Mouse (Mus musculus) adrenal gland, adult 18-20 months (tissue): ENCODE data around the gene Morn3. TPM values are rescaled to one million over a fixed set of nuclear protein-coding genes. Genes with fewer than 3 reads are reported as not detected.

Experiments
- DNase-seq, 2 experiments: peaks; one replicate each; pipeline ENCODE4 v3.0.0; 2021 to 2022; ENCODE audit warnings: low spot score in 2 of 2
- total RNA-seq, 2 experiments: library from RNA; stranded (reverse); gene quantifications; 1 replicate in 1 of 2; 2 replicates in 1 of 2; pipeline ENCODE4 v1.2.3; 2021

The Morn3 gene
- total RNA-seq, 2 experiments from 2014 or later: not detected

DNA sequence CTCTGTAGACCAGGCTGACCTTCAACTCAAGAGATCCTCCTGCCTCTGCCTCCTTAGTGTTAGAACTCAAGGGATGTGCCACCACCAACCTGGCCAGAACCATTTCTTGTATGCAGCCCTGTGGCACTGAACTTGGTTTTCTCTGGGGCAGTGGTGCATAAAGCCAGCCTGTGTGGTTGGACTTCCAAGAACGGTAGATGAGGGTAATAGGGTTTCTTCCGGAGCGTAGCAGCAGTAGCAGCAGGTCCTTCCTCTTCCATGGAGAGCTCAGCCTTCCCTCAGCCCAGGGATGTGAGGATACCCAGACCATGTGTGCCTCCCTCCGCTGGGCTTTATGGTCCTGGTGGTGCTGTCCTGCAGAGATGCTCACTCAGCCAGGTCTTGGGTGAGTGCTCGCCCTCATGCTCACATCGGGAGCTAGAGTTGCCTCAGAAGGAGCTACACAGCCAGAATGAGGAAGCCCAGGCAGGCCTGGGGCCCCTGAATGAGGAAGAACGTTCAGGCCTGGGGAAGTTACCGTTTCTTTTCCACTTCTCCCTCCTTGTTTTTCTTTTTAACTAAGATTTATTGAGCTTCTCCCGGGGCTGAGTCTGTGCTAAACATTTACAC, 21.7 kb downstream of the Morn3 start:
- DNase-seq: no peak

DNA sequence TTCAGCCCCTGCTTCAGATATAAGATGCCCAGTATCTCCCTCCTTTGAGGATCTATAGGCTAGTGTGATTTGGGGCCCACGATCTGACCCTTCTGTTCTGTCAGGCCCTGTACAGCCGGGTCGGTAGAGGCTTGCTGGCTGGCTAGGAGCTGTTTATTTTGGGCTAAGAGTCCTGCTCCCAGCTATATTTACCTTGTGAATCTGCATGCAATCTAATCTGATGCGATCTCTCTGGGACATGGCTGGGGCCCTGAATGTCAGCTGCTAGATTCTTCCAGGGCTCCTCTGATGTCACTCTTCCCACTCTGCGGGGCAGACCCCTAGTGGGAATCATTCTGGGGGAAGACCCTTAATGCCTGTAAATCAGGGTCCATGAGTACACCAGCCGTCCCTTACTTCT, 22.5 kb downstream of the Morn3 start:
- no peak for DNase-seq

DNA sequence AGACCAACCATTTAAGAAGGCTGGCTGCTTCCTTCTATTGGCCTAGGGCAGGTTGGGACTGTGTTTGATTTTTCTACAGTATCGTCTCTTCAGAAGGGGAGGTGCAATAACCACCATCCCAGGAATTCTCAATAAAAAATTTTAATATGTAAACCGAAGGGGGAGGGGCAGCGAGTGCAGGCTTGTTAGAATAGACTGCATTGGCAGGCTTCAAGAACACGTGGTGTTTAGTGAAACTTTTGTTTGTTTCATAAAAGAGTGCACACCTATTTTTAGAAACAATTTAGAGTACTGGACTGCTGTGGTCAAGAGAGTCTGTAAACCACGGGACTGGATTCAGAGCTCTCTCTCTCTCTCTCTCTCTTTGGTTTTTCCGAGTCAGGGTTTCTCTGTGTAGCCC, 23.8 kb downstream of the Morn3 start:
- DNase-seq: no peak

DNA sequence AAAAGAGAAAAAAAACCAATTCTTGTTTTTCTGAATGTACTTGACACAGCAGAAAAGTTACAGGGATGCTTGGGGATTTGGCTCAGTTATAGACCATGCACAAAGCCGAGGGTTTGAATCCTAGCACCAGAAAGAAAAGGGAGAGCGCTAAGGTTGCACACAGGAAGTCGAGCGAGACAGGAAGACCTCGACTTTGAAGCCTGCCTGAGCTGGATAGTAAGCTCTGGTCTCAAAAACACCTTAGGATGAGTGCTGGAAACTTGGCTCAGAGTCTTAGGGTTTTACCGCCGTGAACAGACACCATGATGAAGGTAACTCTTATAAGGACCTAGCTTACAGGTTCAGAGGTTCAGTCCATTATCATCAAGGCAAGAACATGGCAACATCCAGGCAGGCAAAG, 25.4 kb downstream of the Morn3 start:
- no peak for DNase-seq

DNA sequence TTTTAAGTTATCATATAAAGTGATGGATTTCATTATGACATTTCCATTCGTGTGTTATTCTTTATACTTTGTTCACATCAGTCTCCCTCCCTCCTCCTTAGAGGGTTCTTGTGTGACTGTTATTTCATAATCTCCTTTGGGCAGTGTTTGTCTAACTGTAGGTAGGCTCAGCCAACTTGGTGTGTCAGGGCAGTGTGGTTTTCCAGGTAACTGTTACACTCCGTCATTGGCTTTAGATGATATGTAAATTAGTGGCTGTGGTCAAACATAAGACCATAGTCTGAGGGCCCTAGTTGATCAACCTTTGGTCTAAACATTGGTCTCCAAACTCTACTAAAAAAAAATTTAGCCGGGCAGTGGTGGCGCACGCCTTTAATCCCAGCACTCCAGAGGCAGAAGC, 26.4 kb downstream of the Morn3 start:
- DNase-seq: no peak

DNA sequence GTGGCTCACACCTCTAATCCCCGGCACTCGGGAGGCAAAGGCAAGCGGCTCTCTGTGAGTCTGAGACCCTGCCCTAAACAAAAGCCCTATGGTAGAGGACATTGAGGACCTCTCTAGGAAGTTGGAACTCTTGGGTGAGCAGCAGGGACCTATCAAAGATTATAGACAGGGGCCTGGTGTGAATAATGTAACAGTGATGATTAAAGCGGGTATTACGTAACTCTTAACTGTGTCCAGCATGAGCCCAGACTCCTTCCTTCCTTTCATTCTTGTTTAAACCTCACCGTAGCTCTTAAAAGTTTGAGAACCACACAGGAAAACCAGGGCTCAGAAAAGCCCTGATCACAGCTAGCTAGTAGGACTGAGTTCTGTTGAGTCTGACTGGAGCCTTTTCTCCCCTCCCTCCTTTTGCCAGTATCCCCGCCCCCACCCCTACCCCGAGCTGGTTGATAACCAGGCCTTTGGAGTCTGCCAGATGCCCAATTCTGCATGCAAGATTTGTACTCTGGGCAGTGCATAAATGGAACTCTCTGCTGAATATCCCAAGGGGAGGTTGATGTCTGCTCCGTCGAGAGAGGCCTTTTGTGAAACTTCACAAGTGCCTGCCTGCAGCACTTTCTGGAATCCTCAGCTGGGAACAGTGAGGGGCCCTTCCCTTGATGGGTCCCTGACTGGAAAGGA, 27.3 kb downstream of the Morn3 start:
- no peak for DNase-seq

DNA sequence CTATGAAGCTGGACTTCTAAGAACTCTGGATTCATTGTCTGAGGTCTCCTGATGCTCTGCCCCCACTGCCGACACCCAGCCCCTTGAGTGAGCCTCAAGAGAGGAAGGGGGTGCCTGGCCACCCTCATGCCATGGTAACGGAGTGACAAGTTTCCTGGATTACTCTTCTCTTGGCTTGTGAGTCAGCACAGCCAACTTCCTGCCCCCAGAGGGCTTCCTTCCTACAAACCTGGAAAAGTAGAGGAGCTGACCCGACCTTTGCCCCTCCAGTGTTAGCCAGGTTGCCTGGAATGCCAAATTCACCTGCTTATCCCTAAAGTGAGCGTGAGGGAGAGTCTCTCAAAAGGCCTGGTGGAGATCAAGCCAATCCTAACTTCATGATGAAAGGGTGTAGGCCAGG, 29.3 kb downstream of the Morn3 start:
- DNase-seq: no peak

DNA sequence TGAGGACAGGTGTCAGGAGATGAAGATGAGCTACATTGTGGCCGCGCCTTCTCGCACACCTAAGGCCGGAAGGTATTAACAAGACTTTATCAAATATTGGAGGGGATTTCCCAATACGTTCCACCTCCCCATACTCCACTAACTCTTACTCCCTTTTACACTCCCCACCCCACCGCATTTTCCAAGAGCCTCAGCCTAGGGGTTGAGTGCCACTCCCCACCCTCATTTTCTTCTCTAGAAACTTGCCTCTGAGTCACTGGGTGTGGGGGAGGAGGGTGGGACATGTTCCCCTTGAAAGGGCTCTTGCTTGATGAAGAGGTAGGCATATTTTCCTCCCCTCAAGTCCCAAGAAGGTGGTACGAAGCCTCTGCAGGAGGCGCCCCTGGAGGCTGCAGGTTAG, 30.9 kb downstream of the Morn3 start:
- no peak for DNase-seq

DNA sequence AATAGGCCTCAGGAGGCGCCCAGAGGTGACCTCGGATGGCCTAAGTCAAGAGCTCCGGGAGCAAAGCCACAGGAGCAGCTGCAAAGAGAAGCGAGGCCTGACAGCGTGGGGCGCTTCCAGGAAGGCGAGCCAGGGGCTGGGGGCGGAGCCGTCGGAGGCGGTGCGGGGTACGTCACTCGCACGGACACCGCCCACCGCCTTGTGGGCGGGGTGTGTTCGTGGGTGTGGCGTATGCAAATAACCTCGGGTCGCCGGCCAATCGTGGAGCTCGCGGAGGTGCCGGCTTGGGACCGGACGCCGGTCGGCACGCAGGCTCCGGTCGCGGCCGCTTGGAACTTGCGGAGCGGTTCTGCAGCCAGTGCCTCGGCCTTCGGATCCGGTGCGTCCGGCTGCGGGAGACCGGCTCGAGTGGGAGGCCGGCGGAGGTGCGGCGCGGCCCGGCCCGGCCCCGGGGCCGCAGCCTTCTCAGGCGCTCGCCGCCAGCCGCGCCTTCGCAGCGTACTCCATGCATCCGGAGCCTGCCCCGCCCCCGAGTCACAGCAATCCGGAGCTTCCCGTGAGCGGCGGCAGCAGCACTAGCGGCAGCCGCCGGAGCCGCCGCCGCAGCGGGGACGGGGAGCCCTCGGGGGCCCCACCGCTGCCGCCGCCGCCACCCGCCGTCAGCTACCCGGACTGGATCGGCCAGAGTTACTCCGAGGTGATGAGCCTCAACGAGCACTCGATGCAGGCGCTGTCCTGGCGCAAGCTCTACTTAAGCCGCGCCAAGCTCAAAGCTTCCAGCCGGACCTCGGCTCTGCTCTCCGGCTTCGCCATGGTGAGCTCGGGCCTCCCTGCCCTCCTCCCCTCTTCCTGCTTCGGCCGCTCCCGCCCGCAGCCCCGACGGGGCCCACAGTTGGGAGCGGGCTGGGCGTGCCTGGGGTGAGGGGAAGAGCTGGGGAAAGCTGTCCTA, 31.8 kb downstream of the Morn3 start, which contains the start of gene Orai1:
Gene Orai1, plus strand, starts transcription at position 322 of the 949 bp plus-strand sequence.
- DNase-seq: peak; percentile 98

DNA sequence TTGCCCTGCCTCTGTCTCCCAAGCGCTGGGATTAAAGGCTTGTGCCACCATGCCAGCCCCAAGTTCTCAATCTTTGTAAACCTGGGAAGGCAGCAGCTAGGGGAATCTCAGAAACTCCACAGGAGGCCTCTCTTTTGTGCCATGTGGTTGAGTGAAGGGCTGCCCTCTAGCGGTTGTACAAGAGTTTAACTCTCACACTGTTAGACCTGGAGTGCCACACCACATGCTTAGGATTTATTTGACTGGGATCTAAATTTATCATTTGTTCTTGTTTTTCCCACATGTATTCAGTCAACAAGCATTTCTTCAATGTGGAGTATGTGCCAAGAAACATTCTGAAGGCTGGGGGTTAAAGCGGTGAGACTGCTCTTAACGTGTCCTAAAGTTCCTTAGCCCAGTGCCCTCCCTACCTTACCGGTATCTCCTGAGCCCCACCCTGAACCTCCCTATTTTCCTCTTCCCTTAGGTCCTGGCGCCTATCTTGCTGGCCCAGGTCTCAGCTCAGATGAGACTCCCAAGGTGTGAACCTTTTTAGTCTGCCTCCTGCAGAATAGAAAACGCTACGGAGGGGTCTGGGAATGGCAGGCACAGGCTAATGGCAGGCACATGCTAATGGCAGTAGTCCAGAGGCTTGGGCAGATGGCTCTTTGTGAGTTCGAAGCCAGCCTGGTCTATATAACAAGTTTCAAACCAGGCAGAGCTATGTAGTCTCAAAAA, 33.1 kb downstream of the Morn3 start:
- peak; percentile 50 to 56 for DNase-seq

DNA sequence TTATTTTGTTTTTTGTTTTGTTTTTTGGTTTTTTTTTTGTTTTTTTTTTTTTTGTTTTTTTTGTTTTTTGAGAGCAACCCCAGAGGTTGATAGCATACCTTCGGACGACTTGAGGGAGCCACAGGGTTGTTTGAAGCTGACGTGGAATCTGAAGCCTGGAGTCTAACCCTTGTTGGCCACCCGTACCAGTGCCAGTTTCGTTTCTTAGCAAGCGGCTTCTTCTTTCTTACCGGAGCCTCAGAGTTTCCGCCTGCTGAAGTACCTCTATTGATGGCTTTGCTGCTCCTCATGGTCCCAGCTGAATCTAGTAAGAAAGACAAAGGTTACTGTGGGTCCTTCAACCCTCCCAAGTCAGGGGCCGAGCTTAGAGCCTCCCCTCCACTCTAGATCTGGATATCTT, 35.1 kb downstream of the Morn3 start:
- no peak for DNase-seq

DNA sequence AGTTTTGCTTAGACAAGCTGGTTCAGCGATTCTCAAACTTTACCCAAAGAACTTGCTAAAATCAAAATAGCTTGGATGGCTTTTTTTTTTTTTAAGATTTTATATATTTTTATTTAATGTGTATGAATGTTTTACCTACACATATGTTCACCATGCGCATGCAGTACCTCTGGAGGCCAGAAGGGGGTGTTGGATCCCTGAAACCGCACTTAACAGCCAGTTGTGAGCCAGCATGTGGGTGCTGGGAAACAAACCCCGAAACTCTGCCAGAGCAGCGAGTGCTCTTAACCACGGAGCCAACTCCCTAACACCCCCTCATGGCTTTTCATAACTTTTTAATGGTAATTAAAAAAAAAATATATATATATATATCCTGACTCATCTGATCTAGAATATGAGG, 36.0 kb downstream of the Morn3 start:
- no peak for DNase-seq

DNA sequence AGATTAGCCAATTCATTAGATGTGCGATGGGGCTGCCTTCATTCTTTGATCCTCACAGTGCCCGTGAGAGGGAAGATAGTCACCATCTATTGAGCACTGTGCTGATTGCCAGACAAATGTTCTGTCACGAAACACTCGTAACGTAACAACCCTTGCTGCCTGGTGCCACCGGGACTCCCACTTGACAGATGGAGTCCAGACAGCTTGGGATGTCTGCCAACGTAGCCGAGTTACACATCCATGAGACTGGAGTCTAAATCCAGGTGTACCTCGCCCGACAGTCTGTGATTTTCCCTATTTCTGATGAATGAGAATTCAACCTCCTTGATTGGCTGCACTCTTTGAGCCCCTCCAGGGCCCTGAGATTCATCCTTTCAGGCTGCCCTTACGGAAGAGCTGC, 36.9 kb downstream of the Morn3 start:
- DNase-seq: no peak

DNA sequence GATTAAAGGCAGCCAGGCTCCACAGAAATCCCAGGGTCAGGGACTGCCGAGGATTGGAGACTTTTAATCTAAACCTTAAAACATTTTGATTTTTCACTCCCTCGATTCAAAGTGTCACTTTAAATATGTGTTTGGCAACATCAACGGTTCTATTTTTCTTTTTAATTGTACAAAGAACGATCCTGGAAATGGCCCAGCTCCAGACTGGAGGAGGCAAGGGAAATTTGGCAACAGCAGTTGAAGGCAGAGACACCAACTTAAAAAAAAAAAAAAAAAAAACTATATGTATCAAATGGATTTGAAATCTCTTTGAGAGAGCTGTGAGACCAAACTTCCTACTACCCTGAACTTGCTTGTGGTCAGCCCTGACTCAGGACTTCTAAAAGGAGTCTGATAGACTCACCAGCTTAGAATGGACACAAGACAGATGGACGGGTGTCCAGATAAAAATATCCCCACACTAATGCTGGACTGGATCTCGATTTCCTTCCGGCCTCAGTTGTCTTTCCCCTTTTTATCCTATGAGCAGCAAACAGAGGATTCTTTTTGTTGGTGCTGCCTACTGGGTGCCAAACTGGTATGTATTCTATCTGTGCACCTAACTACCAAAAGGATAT, 37.8 kb downstream of the Morn3 start:
- no peak for DNase-seq

DNA sequence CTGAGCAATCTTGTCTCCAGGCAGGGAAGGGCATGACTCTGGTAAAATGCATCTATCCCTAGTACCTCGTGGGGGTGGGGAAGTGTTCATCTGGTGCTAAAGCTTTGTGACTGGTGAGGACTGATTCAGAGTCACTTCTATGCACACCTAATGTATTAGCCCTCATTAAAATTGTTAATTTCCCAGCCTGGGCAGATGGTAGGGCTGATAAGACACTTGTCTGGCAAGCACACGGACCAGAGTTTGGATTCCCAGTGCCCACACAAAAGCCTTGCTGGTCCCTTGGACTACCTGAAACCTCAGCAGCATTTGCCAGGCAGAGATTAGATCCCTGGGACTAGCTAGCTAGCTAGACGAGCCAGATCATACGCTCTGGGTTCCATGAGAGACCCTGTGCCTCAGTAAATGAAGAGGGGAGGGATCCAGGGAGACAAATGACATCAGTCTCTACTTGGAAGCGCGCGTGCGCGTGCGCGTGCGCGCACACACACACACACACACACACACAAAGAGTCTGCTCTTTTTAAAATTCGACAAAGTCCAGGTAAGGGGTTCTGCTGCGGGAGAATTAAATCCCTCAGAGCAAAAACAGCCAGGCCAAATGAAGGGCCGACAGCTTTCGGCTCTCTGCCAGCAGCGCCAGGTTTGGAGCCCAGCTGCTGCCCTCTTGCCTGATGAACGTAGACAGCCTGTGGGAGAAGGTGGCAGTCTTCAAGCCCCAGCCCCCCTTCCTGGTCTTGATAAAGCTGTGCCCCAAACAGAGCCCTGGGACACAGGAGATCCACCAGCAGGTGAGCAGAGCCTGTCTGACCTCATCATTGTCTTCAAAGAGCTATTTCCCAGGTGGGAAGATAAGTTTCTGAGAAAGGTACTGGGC, 40.9 kb downstream of the Morn3 start:
- no peak for DNase-seq

DNA sequence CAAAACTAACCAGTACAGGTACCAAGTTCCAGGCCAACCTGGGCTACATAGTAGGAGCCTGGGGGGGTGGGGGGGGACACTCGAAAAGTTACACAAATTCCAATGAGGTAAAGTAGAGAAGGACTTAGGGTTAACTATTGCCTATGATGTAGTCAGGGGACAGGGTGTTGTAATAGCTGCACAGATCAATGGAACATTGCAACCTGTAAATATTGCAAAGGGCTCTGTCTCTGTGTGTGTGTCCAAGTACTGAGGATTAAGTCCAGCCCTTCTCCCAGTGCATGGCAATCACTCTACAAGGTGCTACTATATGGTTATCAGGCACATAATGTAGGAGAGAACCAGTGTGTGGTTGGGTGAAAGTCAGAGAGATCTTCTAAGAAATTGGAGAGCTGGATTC, 45.9 kb downstream of the Morn3 start:
- DNase-seq: no peak

DNA sequence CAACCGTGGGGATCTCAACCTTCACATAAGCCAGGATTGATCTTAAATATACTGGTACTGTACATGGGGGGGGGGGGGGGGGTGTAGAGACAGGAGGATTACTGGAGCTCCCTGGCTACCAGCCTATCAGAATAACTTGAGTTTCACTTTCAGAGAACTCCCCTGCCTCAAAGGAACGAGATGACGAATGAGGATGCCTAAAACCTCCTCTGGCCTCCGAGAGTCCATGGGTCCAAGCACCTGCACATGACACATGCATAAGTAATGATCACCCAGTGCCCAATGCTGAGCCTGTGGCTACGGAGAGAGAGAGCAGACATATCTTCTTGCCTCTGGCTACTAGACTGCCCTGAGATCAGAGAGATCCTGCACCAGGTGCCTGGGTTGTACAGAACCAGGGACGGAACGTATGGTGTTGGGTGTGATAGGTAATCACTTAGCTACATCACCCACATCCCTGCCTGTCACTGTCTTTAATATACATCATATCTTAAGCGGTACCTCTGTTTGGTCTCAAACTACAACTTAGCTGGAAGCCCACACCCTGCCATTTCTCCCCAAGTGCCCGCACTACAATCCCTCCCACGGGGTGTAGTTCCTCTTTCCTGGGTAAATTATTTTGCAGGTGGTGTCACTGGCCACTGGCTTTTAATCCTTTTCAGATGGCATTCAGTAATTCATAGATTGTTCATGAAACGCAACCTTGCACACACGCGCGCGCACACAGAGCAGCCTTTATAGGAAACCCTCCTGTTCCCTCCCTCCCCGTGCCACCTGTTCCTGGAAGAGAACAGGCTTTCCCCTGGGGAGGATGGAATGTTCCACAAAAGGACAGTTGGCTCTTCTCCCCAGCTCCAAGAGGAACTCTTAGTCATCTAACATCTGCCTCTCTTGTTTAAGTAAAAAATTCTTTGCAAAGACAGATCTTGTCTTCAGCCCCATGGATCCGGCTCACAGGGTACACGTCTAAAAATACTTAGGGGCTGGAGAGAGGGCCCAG, 49.3 kb downstream of the Morn3 start:
- no peak for DNase-seq

DNA sequence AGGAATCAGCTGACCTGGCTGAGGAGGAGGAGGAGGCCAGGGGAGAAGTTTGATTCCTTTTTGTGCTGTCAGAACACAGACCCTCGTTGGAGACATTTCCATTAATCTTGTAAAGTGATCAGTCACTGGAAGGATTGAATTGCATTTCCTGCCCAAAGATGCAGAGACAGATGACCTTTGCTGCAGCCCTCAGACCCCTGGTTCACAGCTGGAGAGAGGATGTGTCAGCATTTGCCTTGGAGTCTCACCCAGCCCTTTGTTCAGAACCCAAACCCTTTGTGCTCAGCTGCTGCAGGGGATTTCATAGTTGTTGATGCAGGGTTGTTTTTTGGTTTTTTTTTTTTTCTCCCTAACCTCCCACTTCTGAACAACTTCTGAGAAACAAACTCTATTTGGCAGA, 51.9 kb downstream of the Morn3 start:
- no peak for DNase-seq
